Mouse (Mus musculus): Measurements from ENCODE around the gene Zbtb21. TPM values are rescaled to one million over a fixed set of nuclear protein-coding genes. Genes with fewer than 3 reads are reported as not detected.

Gene Zbtb21
- polyA plus RNA-seq, 1 experiment from 2014 or later = 14.4 TPM

Other genes starting within 250 kb of the Zbtb21 start
- gene Ripk4, start 198.8 kb downstream of the Zbtb21 start, polyA plus RNA-seq (2014; fragmentation: Nextera tagmentation; extraction: Ambion mirVana) = 1.6 and 1.7 TPM in 2 replicates
- 19.0 and 20.0 TPM in 2 replicates for gene Prdm15, start 110.8 kb downstream of the Zbtb21 start, polyA plus RNA-seq (2014; fragmentation: Nextera tagmentation; extraction: Ambion mirVana)
- gene C2cd2, start within 50 bp of the Zbtb21 start, polyA plus RNA-seq (2014; fragmentation: Nextera tagmentation; extraction: Ambion mirVana) = 14.7 and 19.6 TPM in 2 replicates
- gene B230307C23Rik, start 34.7 kb upstream of the Zbtb21 start, polyA plus RNA-seq (2014; fragmentation: Nextera tagmentation; extraction: Ambion mirVana) = 20.0 and 22.7 TPM in 2 replicates
- 35.3 and 45.7 TPM in 2 replicates for gene A630089N07Rik, start 119.8 kb upstream of the Zbtb21 start, polyA plus RNA-seq (2014; fragmentation: Nextera tagmentation; extraction: Ambion mirVana)

Measured in forebrain, embryonic 11.5 days (tissue).